Mouse (Mus musculus) megakaryocyte, embryonic 14.5 days (primary cell): ENCODE data around the gene Nebl.

Source experiments
- FLI1 ChIP-seq: IDR thresholded peaks from 2 replicates; pipeline ENCODE4 v1.6.1; 2012; ENCODE audit warnings: low read length, inconsistent platforms, mixed read lengths
- GATA1 ChIP-seq: IDR thresholded peaks from 3 replicates; pipeline ENCODE4 v1.6.1; 2012; ENCODE audit warnings: mixed read lengths, low read length, inconsistent platforms, borderline replicate concordance

GRCm38 (mm10) chr2:17638631-17639030 is 92.6 kb downstream of the Nebl start:
- TF ChIP-seq GATA1 (no peak), FLI1 (no peak)
